Mouse (Mus musculus) cortical plate, adult 2 months (tissue): ENCODE measurements at regions not wholly inside any gene's neighbourhood (a gene's known extent, or its start where the extent isn't known, plus 50 kb on each side); places are given as distances from the start of the nearest gene placed in this dataset.

Source experiments
- CTCF ChIP-seq: fragments of 200-500 bp; IDR thresholded peaks from 2 replicates; pipeline ENCODE4 v1.5.1; 2011; ENCODE audit warnings: mild to moderate bottlenecking, control low read depth, low read length; ENCODE audit not compliant: insufficient read depth; ENCODE audit errors: extremely low read depth
- POLR2A ChIP-seq: fragments of 200-500 bp; IDR thresholded peaks from 2 replicates; pipeline ENCODE4 v1.6.1; 2011; ENCODE audit warnings: mild to moderate bottlenecking, low read length, control low read depth; ENCODE audit not compliant: insufficient read depth; ENCODE audit errors: extremely low read depth

- TF ChIP-seq CTCF (no peak), POLR2A (no peak)
Measured at GRCm38 (mm10) chr4:53323838-53324237, 116.4 kb upstream of the Slc44a1 start.
